Mouse (Mus musculus) embryonic facial prominence, embryonic 13.5 days (tissue): ENCODE data around the gene Tmem14a. TPM values are rescaled to one million over a fixed set of nuclear protein-coding genes. Genes with fewer than 3 reads are reported as not detected.
"Not testable (repeated sequence)": the region's sequence is repeated elsewhere in the genome, so short reads cannot be mapped to it uniquely, and the experiment has no call there.

Source experiments
- ATAC-seq: fragments of 200-750 bp; cut with Nextera tagmentation; 2 replicates; pipeline ENCODE4 v1.8.0; 2017; ENCODE audit warnings: low read depth; ENCODE audit not compliant: insufficient number of reproducible peaks, insufficient read depth, low FRiP score, low TSS enrichment
- H3K27ac ChIP-seq: fragments of 300-500 bp; sonication (generic); 2 replicates; pipeline ENCODE4 v1.5.1; 2015; ENCODE audit warnings: moderate library complexity, mild to moderate bottlenecking, inconsistent platforms
- H3K27me3 ChIP-seq: fragments of 300-500 bp; sonication (generic); 2 replicates; pipeline ENCODE4 v1.6.1; 2015; ENCODE audit warnings: mild to moderate bottlenecking, inconsistent platforms
- H3K36me3 ChIP-seq: fragments of 300-500 bp; sonication (generic); 2 replicates; pipeline ENCODE4 v1.6.1; 2015; ENCODE audit warnings: mild to moderate bottlenecking, inconsistent platforms
- H3K4me1 ChIP-seq: fragments of 300-500 bp; sonication (generic); 2 replicates; pipeline ENCODE4 v1.6.1; 2015; ENCODE audit warnings: inconsistent platforms
- H3K4me2 ChIP-seq: fragments of 300-500 bp; sonication (generic); 2 replicates; pipeline ENCODE4 v1.6.1; 2015; ENCODE audit warnings: moderate library complexity, mild to moderate bottlenecking, inconsistent platforms
- H3K4me3 ChIP-seq: fragments of 300-500 bp; sonication (generic); 2 replicates; pipeline ENCODE4 v1.5.1; 2015; ENCODE audit warnings: mild to moderate bottlenecking, inconsistent platforms
- H3K9ac ChIP-seq: fragments of 300-500 bp; sonication (generic); 2 replicates; pipeline ENCODE4 v1.6.1; 2015; ENCODE audit warnings: mild to moderate bottlenecking, inconsistent platforms
- H3K9me3 ChIP-seq: fragments of 300-500 bp; sonication (generic); 2 replicates; pipeline ENCODE4 v1.6.1; 2016; ENCODE audit warnings: inconsistent platforms
- WGBS: fragments of 180-500 bp; shearing (Covaris S2); methylation state at CpG from one replicate; pipeline ENCODE4 v1.1.7; 2015; ENCODE audit warnings: mixed read lengths; 5-methylcytosine and 5-hydroxymethylcytosine counted together
- polyA plus RNA-seq: library from polyadenylated mRNA; unstranded; fragments of >200 nt; fragmentation: Nextera tagmentation; extraction: Ambion mirVana; gene quantifications from 2 replicates; pipeline ENCODE4 v1.2.1, GENCODE M21; 2015

Gene Tmem14a
- polyA plus RNA-seq, 1 experiment from 2014 or later: 11.1 TPM

DNA sequence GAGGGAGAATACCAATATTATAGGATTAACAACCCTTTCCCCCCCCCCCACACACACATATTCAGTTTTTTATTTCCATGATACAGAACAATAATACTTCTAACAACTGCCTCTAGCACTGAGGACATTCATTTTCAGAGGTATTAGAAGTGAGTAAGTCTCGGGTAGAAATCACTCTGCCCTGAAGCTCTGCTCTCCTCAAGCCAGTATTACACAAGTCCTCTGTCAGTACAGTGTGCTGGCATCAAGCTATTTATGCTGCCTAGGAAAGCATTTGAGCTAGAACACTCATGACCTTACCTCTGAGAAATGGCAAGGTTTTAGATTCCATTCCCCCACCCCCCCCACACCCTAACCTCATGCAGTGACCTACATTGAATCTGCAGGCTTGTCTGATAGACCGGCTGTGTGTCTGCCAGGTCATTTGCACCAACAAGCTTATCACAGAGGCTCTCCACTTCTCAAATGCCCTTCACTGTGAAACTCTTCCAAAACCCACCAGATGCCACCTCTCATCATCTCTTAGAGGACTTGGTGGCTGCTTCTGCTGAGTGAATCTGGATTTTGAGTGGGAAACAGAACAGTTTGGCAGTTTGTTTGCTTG is 56.2 kb downstream of the Tmem14a start:
- H3K4me2 ChIP-seq: no peak overlapping the region
- ATAC-seq: no peak
- H3K9ac ChIP-seq: no peak overlapping the region
- no peaks in the 10 kb centered on the region for H3K27me3 ChIP-seq
- 75% methylated on average over 2 of the region's 2 CpGs for WGBS
- no peak overlapping the region for H3K27ac ChIP-seq
- no peak overlapping the region for H3K4me3 ChIP-seq
- H3K36me3 ChIP-seq: no peaks in the 10 kb centered on the region
- no peaks in the 10 kb centered on the region for H3K9me3 ChIP-seq
- H3K4me1 ChIP-seq: no peaks in the 10 kb centered on the region

DNA sequence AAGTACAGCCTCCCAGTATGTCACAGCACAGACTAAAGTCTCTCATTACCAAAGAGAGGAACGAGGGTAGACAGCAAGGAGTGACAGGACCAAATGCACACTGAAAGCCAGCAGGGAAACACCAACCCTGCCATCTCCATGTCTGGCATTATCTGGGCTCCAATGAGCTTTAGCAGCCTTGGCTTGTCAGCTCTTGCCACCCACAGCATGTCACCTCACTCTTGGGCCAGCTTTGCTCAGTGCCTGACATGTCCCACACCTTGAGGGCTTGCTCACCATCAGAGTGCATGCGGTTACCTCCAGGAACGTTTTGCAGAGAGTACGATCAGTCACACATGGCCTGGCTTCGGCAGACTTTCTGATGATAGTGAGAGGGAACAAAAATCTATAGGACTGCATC is 57.0 kb downstream of the Tmem14a start:
- H3K36me3 ChIP-seq, ATAC-seq, H3K27me3 ChIP-seq, H3K4me2 ChIP-seq, H3K9ac ChIP-seq, H3K27ac ChIP-seq, H3K9me3 ChIP-seq, H3K4me1 ChIP-seq, H3K4me3 ChIP-seq: not testable (repeated sequence)
- WGBS: 84% methylated on average over 5 of the region's 5 CpGs

DNA sequence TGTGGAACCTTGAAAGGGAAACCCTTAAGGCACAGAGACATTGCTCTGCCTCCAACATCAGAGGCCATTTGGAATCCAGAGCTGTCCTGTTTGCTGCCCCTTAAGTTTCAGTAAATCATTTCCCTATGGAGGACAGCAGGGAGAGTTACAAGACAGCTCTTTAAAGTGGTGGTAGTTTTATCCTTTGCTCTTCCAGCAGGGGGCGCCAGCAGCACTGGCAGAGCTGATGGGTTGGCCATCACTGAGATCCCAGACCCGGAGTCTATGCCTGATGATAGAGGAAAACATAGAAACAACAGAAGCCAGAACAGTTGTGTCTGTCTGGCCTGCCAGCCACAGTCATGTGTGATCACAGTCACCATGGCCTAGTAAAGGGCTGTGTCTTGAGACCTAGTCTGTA is 57.8 kb downstream of the Tmem14a start:
- not testable (repeated sequence) for H3K4me2 ChIP-seq, H3K27ac ChIP-seq, H3K36me3 ChIP-seq, H3K4me3 ChIP-seq, ATAC-seq, H3K4me1 ChIP-seq, H3K27me3 ChIP-seq, H3K9me3 ChIP-seq, H3K9ac ChIP-seq
- 31% methylated on average over 2 of the region's 2 CpGs for WGBS

Other genes with a start within 250 kb of the Tmem14a start
- 9.1 and 11.2 TPM in 2 replicates for gene Tram2, start 139.3 kb upstream of the Tmem14a start, polyA plus RNA-seq
- gene Gsta3, start 22.0 kb downstream of the Tmem14a start, polyA plus RNA-seq: 3.0 and 3.5 TPM in 2 replicates
- not detected in 2 replicates for gene Khdc1a, start 131.1 kb downstream of the Tmem14a start, polyA plus RNA-seq
- gene Khdc1c, start 149.8 kb downstream of the Tmem14a start, polyA plus RNA-seq: not detected in 2 replicates
- 0.19 TPM in 1 of 2 replicates, not detected in the other for gene Khdc1b, start 165.0 kb downstream of the Tmem14a start, polyA plus RNA-seq